Mouse (Mus musculus): ENCODE measurements around the gene Ltb. TPM values are rescaled to one million over a fixed set of nuclear protein-coding genes. Genes with fewer than 3 reads are reported as not detected.

Gene Ltb
- polyA plus RNA-seq, 1 experiment from 2014 or later: 1.5 TPM

- no peak for DNase-seq (ENCODE audit: low spot score)
- ATAC-seq (replicated peaks; ENCODE audit: low FRiP score, low TSS enrichment, low read depth): no peak
- H3K9ac ChIP-seq (ENCODE audit: low read length): no peak overlapping the region
- peaks cover 20% of the 10 kb centered on the region for H3K36me3 ChIP-seq (ENCODE audit: control insufficient read depth, insufficient read depth, low read length)
- no peaks in the 10 kb centered on the region for H3K27me3 ChIP-seq (replicated peaks; ENCODE audit: control insufficient read depth, insufficient read depth, low read length)
- H3K4me1 ChIP-seq (replicated peaks; ENCODE audit: control insufficient read depth, insufficient read depth, low read length): peaks cover 16% of the 10 kb centered on the region
- no peak overlapping the region for H3K27ac ChIP-seq (ENCODE audit: low read depth)
- H3K4me3 ChIP-seq (ENCODE audit: low read depth, low read length): no peak overlapping the region
- 67% methylated on average over 6 of the region's 6 CpGs for WGBS
- H3K4me2 ChIP-seq (ENCODE audit: low read length): no peak overlapping the region
- H3K9me3 ChIP-seq (ENCODE audit: control insufficient read depth, low read length): no peaks in the 10 kb centered on the region
These were observed 25.4 kb downstream of the Ltb start for GRCm38 (mm10) chr17:35219601-35220041.

- Histone ChIP-seq H3K9ac (ENCODE audit: low read length) (peak within 1 kb of the TSS; percentile 13; the same call in 1 of the 2 replicates), H3K4me1 (replicated peaks; ENCODE audit: control insufficient read depth, insufficient read depth, low read length) (peaks cover 16% of the 10 kb centered on the region), H3K9me3 (ENCODE audit: control insufficient read depth, low read length) (no peaks in the 10 kb centered on the region), H3K4me2 (ENCODE audit: low read length) (no peak within 1 kb of the TSS), H3K27me3 (replicated peaks; ENCODE audit: control insufficient read depth, insufficient read depth, low read length) (no peaks in the 10 kb centered on the region), H3K4me3 (ENCODE audit: low read depth, low read length) (no peak within 1 kb of the TSS), H3K27ac (ENCODE audit: low read depth) (peak within 1 kb of the TSS; percentile 57), H3K36me3 (ENCODE audit: control insufficient read depth, insufficient read depth, low read length) (peaks cover 26% of the 10 kb centered on the region)
- 69% methylated on average over 28 of the region's 28 CpGs for WGBS
- no peak for ATAC-seq (replicated peaks; ENCODE audit: low FRiP score, low TSS enrichment, low read depth)
- DNase-seq (ENCODE audit: low spot score): no peak
These were observed 26.1 kb downstream of the Ltb start, which contains the start of gene Gm16181 for GRCm38 (mm10) chr17:35220156-35220952. Gene Gm16181, plus strand, starts transcription at chr17:35220834.

- peaks cover 16% of the 10 kb centered on the region for H3K4me1 ChIP-seq (replicated peaks; ENCODE audit: control insufficient read depth, insufficient read depth, low read length)
- ATAC-seq (replicated peaks; ENCODE audit: low FRiP score, low TSS enrichment, low read depth) (no peak), DNase-seq (ENCODE audit: low spot score) (no peak)
- H3K27ac ChIP-seq (ENCODE audit: low read depth): no peak overlapping the region
- no peaks in the 10 kb centered on the region for H3K27me3 ChIP-seq (replicated peaks; ENCODE audit: control insufficient read depth, insufficient read depth, low read length)
- H3K9me3 ChIP-seq (ENCODE audit: control insufficient read depth, low read length): no peaks in the 10 kb centered on the region
- 65% methylated on average over 6 of the region's 6 CpGs for WGBS
- no peak overlapping the region for H3K9ac ChIP-seq (ENCODE audit: low read length)
- no peak overlapping the region for H3K4me2 ChIP-seq (ENCODE audit: low read length)
- H3K4me3 ChIP-seq (ENCODE audit: low read depth, low read length): no peak overlapping the region
- peaks cover 28% of the 10 kb centered on the region for H3K36me3 ChIP-seq (ENCODE audit: control insufficient read depth, insufficient read depth, low read length)
These were observed 28.1 kb downstream of the Ltb start for GRCm38 (mm10) chr17:35222299-35222698.

- Histone ChIP-seq H3K4me1 (replicated peaks; ENCODE audit: control insufficient read depth, insufficient read depth, low read length) (peaks cover 16% of the 10 kb centered on the region), H3K9me3 (ENCODE audit: control insufficient read depth, low read length) (no peaks in the 10 kb centered on the region), H3K4me2 (ENCODE audit: low read length) (no peak overlapping the region), H3K9ac (ENCODE audit: low read length) (no peak overlapping the region), H3K27ac (ENCODE audit: low read depth) (no peak overlapping the region), H3K36me3 (ENCODE audit: control insufficient read depth, insufficient read depth, low read length) (peaks cover 32% of the 10 kb centered on the region), H3K4me3 (ENCODE audit: low read depth, low read length) (no peak overlapping the region), H3K27me3 (replicated peaks; ENCODE audit: control insufficient read depth, insufficient read depth, low read length) (no peaks in the 10 kb centered on the region)
- ATAC-seq (replicated peaks; ENCODE audit: low FRiP score, low TSS enrichment, low read depth) (no peak), DNase-seq (ENCODE audit: low spot score) (no peak)
- WGBS: 93% methylated on average over 4 of the region's 4 CpGs
These were observed 30.4 kb downstream of the Ltb start for GRCm38 (mm10) chr17:35224641-35225040.

- Histone ChIP-seq H3K4me3 (ENCODE audit: low read depth, low read length) (no peak overlapping the region), H3K27ac (ENCODE audit: low read depth) (no peak overlapping the region), H3K9me3 (ENCODE audit: control insufficient read depth, low read length) (no peaks in the 10 kb centered on the region), H3K4me1 (replicated peaks; ENCODE audit: control insufficient read depth, insufficient read depth, low read length) (peaks cover 14% of the 10 kb centered on the region), H3K9ac (ENCODE audit: low read length) (no peak overlapping the region), H3K4me2 (ENCODE audit: low read length) (no peak overlapping the region), H3K36me3 (ENCODE audit: control insufficient read depth, insufficient read depth, low read length) (peaks cover 28% of the 10 kb centered on the region), H3K27me3 (replicated peaks; ENCODE audit: control insufficient read depth, insufficient read depth, low read length) (no peaks in the 10 kb centered on the region)
- whole genome bisulfite sequencing: 94% methylated on average over 5 of the region's 5 CpGs
- ATAC-seq (replicated peaks; ENCODE audit: low FRiP score, low TSS enrichment, low read depth) (no peak), DNase-seq (ENCODE audit: low spot score) (no peak)
These were observed 31.2 kb downstream of the Ltb start for GRCm38 (mm10) chr17:35225456-35225855.

- ATAC-seq (replicated peaks; ENCODE audit: low FRiP score, low TSS enrichment, low read depth): no peak
- peaks cover 11% of the 10 kb centered on the region for H3K4me1 ChIP-seq (replicated peaks; ENCODE audit: control insufficient read depth, insufficient read depth, low read length)
- WGBS: 78% methylated on average over 14 of the region's 14 CpGs
- H3K36me3 ChIP-seq (ENCODE audit: control insufficient read depth, insufficient read depth, low read length): peaks cover 35% of the 10 kb centered on the region
- H3K9me3 ChIP-seq (ENCODE audit: control insufficient read depth, low read length): no peaks in the 10 kb centered on the region
- H3K9ac ChIP-seq (ENCODE audit: low read length): no peak overlapping the region
- no peaks in the 10 kb centered on the region for H3K27me3 ChIP-seq (replicated peaks; ENCODE audit: control insufficient read depth, insufficient read depth, low read length)
- no peak for DNase-seq (ENCODE audit: low spot score)
- no peak overlapping the region for H3K4me3 ChIP-seq (ENCODE audit: low read depth, low read length)
- H3K27ac ChIP-seq (ENCODE audit: low read depth): no peak overlapping the region
- no peak overlapping the region for H3K4me2 ChIP-seq (ENCODE audit: low read length)
These were observed 32.4 kb downstream of the Ltb start for GRCm38 (mm10) chr17:35226561-35227046.

- DNase-seq (ENCODE audit: low spot score) (no peak), ATAC-seq (replicated peaks; ENCODE audit: low FRiP score, low TSS enrichment, low read depth) (no peak)
- Histone ChIP-seq H3K9me3 (ENCODE audit: control insufficient read depth, low read length) (no peaks in the 10 kb centered on the region), H3K4me1 (replicated peaks; ENCODE audit: control insufficient read depth, insufficient read depth, low read length) (peaks cover 38% of the 10 kb centered on the region), H3K27ac (ENCODE audit: low read depth) (no peak overlapping the region), H3K27me3 (replicated peaks; ENCODE audit: control insufficient read depth, insufficient read depth, low read length) (no peaks in the 10 kb centered on the region), H3K4me2 (ENCODE audit: low read length) (no peak overlapping the region), H3K36me3 (ENCODE audit: control insufficient read depth, insufficient read depth, low read length) (peaks cover 27% of the 10 kb centered on the region), H3K9ac (ENCODE audit: low read length) (no peak overlapping the region), H3K4me3 (ENCODE audit: low read depth, low read length) (no peak overlapping the region)
- 94% methylated on average over 10 of the region's 10 CpGs for WGBS
These were observed 36.8 kb downstream of the Ltb start for GRCm38 (mm10) chr17:35231022-35231421.

- Histone ChIP-seq H3K36me3 (ENCODE audit: control insufficient read depth, insufficient read depth, low read length) (peaks cover 27% of the 10 kb centered on the region), H3K27ac (ENCODE audit: low read depth) (peak overlapping the region; percentile 96; the same call in 1 of the 2 replicates), H3K9ac (ENCODE audit: low read length) (no peak overlapping the region), H3K27me3 (replicated peaks; ENCODE audit: control insufficient read depth, insufficient read depth, low read length) (no peaks in the 10 kb centered on the region), H3K4me2 (ENCODE audit: low read length) (peak overlapping the region; percentile 15; the same call in 1 of the 2 replicates), H3K4me3 (ENCODE audit: low read depth, low read length) (no peak overlapping the region), H3K4me1 (replicated peaks; ENCODE audit: control insufficient read depth, insufficient read depth, low read length) (peaks cover 42% of the 10 kb centered on the region), H3K9me3 (ENCODE audit: control insufficient read depth, low read length) (no peaks in the 10 kb centered on the region)
- peak; percentile 97 for DNase-seq (ENCODE audit: low spot score)
- no peak for ATAC-seq (replicated peaks; ENCODE audit: low FRiP score, low TSS enrichment, low read depth)
- WGBS: 19% methylated on average over 12 of the region's 12 CpGs
These were observed 37.8 kb downstream of the Ltb start for GRCm38 (mm10) chr17:35232043-35232442.
